Mouse (Mus musculus) heart, postnatal 0 days (tissue): Measurements from ENCODE around the gene Olfr10.

Experiments
- CTCF ChIP-seq: IDR thresholded peaks from 2 replicates; pipeline ENCODE4 v1.5.1; 2016; ENCODE audit warnings: antibody characterized with exemption, control low read depth, low read depth
- EP300 ChIP-seq: IDR thresholded peaks from 2 replicates; pipeline ENCODE4 v1.6.1; 2016; ENCODE audit warnings: antibody characterized with exemption, low read depth

DNA sequence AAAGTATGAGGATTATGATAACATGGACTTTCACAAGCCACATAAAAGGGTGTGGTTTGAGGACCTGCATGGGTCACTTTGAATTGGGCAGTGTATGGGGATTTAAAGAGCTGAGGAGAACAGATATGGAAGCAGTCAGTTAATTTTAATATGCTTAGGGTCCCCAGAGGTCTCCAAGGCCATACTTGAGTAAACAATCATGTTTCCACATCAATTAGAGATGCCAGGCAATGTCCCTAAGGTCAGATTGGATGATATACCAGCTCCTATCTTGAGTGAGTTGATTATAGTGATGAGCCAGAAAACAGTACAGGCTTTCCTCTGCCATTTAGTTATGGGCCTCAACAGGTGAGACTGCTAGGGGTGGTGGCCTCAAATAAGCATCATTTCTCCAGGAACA, at the start of gene Olfr10:
- TF ChIP-seq EP300 (no peak), CTCF (no peak)
